Comparison of ENCODE assay signal across 8 mouse cellular contexts in genomic region chr11:116580031-116580652, GRCm38 (mm10). TPM values are rescaled to one million over a fixed set of nuclear protein-coding genes. Genes with fewer than 3 reads are reported as not detected.
DNase-seq lines count a peak whose midpoint lies in the region; ATAC-seq lines count a peak whose summit lies in the region.

No protein-coding gene starts in this region.

- H3K4me1 ChIP-seq in heart, embryonic 16.5 days (ENCODE audit: control insufficient read depth, insufficient read depth, low read length), result peaks cover 26% of the 10 kb centered on the region
- peaks cover 26% of the 10 kb centered on the region for H3K4me1 ChIP-seq in forebrain, embryonic 16.5 days (replicated peaks; ENCODE audit: control insufficient read depth, insufficient read depth, low read length)

- H3K4me3 ChIP-seq in heart, embryonic 16.5 days (ENCODE audit: low read length), result peak overlapping the region; percentile 75
- H3K4me3 ChIP-seq in forebrain, embryonic 16.5 days (replicated peaks; ENCODE audit: low read length), result peak overlapping the region; percentile 94

- no peaks in the 10 kb centered on the region for H3K27me3 ChIP-seq in heart, embryonic 16.5 days (ENCODE audit: control insufficient read depth, insufficient read depth, low read length)
- no peaks in the 10 kb centered on the region for H3K27me3 ChIP-seq in forebrain, embryonic 16.5 days (replicated peaks; ENCODE audit: control insufficient read depth, insufficient read depth, low read length)

- H3K4me2 ChIP-seq in heart, embryonic 16.5 days (ENCODE audit: low read depth, low read length), result peak overlapping the region; percentile 75
- peak overlapping the region; percentile 77 for H3K4me2 ChIP-seq in forebrain, embryonic 16.5 days (ENCODE audit: low read length)

- no peak for DNase-seq in heart, adult 11 months
- DNase-seq in MEL-GATA-1-ER (ENCODE audit: extremely low read depth, low read depth), result peak; percentile 80
- no peak for DNase-seq in left cerebral cortex, adult 11 months (ENCODE audit: low spot score)
- no peak for DNase-seq in layer of hippocampus, postnatal 25 days (ENCODE audit: extremely low spot score in 1 of 2, low spot score in 1 of 2)
- no peak for DNase-seq in embryo, embryonic 11 days

- ATAC-seq in heart, embryonic 16.5 days (replicated peaks; ENCODE audit: extremely low read depth, insufficient read depth, low FRiP score), result no peak
- ATAC-seq in forebrain, embryonic 16.5 days, result 0 out of 2 replicates have a peak, but pooled peaks have one; percentile 8
- peak; percentile 85 for ATAC-seq in megakaryocyte-erythroid progenitor cell, adult 5-6 weeks (replicated peaks; ENCODE audit: low FRiP score, low TSS enrichment, poor library complexity, severe bottlenecking)

- peak overlapping the region; percentile 91 for H3K9ac ChIP-seq in heart, embryonic 16.5 days (ENCODE audit: low read length)
- peak overlapping the region; percentile 95 for H3K9ac ChIP-seq in forebrain, embryonic 16.5 days (replicated peaks; ENCODE audit: low read depth, low read length)

- no peak overlapping the region for H3K27ac ChIP-seq in heart, embryonic 16.5 days (ENCODE audit: low read length)
- H3K27ac ChIP-seq in forebrain, embryonic 16.5 days (ENCODE audit: low read length), result peak overlapping the region; percentile 90

- H3K36me3 ChIP-seq in heart, embryonic 16.5 days (ENCODE audit: control insufficient read depth, insufficient read depth), result no peaks in the 10 kb centered on the region
- H3K36me3 ChIP-seq in forebrain, embryonic 16.5 days (ENCODE audit: control insufficient read depth, insufficient read depth), result no peaks in the 10 kb centered on the region

- no peaks in the 10 kb centered on the region for H3K9me3 ChIP-seq in heart, embryonic 16.5 days (replicated peaks; ENCODE audit: control insufficient read depth, low read length)
- H3K9me3 ChIP-seq in forebrain, embryonic 16.5 days (ENCODE audit: control insufficient read depth, low read length), result no peaks in the 10 kb centered on the region

- WGBS in heart, embryonic 16.5 days, result 24% methylated on average over 10 of the region's 10 CpGs
- WGBS in forebrain, embryonic 16.5 days, result 13% methylated on average over 10 of the region's 10 CpGs

RNA-seq across cellular contexts. Expression of gene Ube2o, which starts 1.1 kb away (rescaled TPM):
- polyA plus RNA-seq in heart, embryonic 16.5 days (2015; fragmentation: Nextera tagmentation; extraction: Ambion mirVana), result 5.5 and 6.9 TPM in 2 replicates
- polyA plus RNA-seq in forebrain, embryonic 16.5 days (2015; fragmentation: Nextera tagmentation; extraction: Ambion mirVana), result 15.0 and 17.1 TPM in 2 replicates
- 9.2 and 28.8 TPM in 2 replicates for total RNA-seq in megakaryocyte-erythroid progenitor cell, adult 5-6 weeks (2014; fragmentation: Nextera tagmentation)
- 4.6 and 22.6 TPM in 2 replicates for total RNA-seq in megakaryocyte-erythroid progenitor cell, adult 5-6 weeks (2017)
- total RNA-seq in layer of hippocampus, postnatal 25 days (2021), result 10 to 100 TPM; 97.0 to 97.1 TPM

RNA-seq across cellular contexts. Expression of gene Aanat, which starts 6.1 kb away (rescaled TPM):
- not detected in 2 replicates for polyA plus RNA-seq in heart, embryonic 16.5 days (2015; fragmentation: Nextera tagmentation; extraction: Ambion mirVana)
- polyA plus RNA-seq in forebrain, embryonic 16.5 days (2015; fragmentation: Nextera tagmentation; extraction: Ambion mirVana), result 0.27 TPM in 1 of 2 replicates, not detected in the other
- not detected in 2 replicates for total RNA-seq in megakaryocyte-erythroid progenitor cell, adult 5-6 weeks (2014; fragmentation: Nextera tagmentation)
- total RNA-seq in megakaryocyte-erythroid progenitor cell, adult 5-6 weeks (2017), result not detected in 2 replicates
- under 1 TPM; 0.32 to 0.68 TPM for total RNA-seq in layer of hippocampus, postnatal 25 days (2021)

RNA-seq across cellular contexts. Expression of gene Rhbdf2, which starts 46.7 kb away (rescaled TPM):
- polyA plus RNA-seq in heart, embryonic 16.5 days (2015; fragmentation: Nextera tagmentation; extraction: Ambion mirVana), result 9.9 and 10.3 TPM in 2 replicates
- 1.0 and 1.5 TPM in 2 replicates for polyA plus RNA-seq in forebrain, embryonic 16.5 days (2015; fragmentation: Nextera tagmentation; extraction: Ambion mirVana)
- 4.1 and 6.1 TPM in 2 replicates for total RNA-seq in megakaryocyte-erythroid progenitor cell, adult 5-6 weeks (2014; fragmentation: Nextera tagmentation)
- total RNA-seq in megakaryocyte-erythroid progenitor cell, adult 5-6 weeks (2017), result 1.3 and 3.3 TPM in 2 replicates
- total RNA-seq in layer of hippocampus, postnatal 25 days (2021), result 1 to 10 TPM; 1.1 to 1.8 TPM

RNA-seq across cellular contexts. Expression of gene Sphk1, which starts 49.4 kb away (rescaled TPM):
- polyA plus RNA-seq in heart, embryonic 16.5 days (2015; fragmentation: Nextera tagmentation; extraction: Ambion mirVana), result 3.6 and 4.5 TPM in 2 replicates
- 2.9 and 3.3 TPM in 2 replicates for polyA plus RNA-seq in forebrain, embryonic 16.5 days (2015; fragmentation: Nextera tagmentation; extraction: Ambion mirVana)
- 188 and 259 TPM in 2 replicates for total RNA-seq in megakaryocyte-erythroid progenitor cell, adult 5-6 weeks (2014; fragmentation: Nextera tagmentation)
- 119 and 168 TPM in 2 replicates for total RNA-seq in megakaryocyte-erythroid progenitor cell, adult 5-6 weeks (2017)
- total RNA-seq in layer of hippocampus, postnatal 25 days (2021), result 1 to 10 TPM; 1.3 to 2.1 TPM
